Mouse (Mus musculus): ENCODE measurements at regions not wholly inside any gene's neighbourhood (a gene's known extent, or its start where the extent isn't known, plus 50 kb on each side); places are given as distances from the start of the nearest gene placed in this dataset.
"Not testable (repeated sequence)": the region's sequence is repeated elsewhere in the genome, so short reads cannot be mapped to it uniquely, and the experiment has no call there.

DNA sequence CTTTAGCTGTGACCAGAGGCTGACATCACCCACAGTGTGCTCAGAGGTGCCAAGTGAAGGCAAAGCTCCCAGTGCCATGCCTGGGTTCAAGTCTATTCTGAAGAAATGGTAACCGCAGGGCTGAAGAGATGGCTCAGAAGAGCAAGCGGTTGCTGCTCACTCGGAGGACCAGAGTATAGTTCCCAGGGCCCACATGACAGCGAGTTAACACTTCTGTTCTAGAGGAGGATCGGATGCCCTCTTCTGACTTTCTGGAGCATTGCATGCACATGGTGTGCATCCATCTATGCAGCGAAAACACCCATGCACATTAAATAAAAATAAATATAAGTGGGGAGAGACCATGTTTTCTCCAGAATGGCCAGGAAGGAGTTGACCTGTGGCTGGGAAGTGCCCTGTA is 209.5 kb downstream of the Sorl1 start:
- no peak for DNase-seq (ENCODE audit: low spot score in 2 of 2)

DNA sequence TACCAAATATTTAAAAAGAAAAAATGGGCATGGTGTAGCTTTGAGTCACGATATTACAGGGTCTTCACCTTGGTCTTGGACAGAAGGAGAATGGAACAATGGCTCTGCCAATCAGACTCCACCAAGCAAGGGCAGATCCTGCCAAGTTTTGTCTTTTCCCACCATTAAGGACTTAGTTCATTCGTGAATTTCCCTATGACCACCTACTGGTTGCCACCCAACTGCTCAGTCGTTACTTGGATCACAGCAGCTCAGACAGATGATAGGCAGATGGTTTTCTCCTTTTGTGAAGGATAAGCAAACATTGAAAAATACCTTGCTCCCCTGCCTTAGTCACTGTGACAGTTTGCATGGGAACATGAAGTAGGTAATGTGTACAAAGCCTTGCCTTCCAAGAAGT is 210.2 kb downstream of the Sorl1 start:
- DNase-seq (ENCODE audit: low spot score in 2 of 2): no peak

- DNase-seq (ENCODE audit: low spot score in 2 of 2): no peak
Observed at GRCm38 (mm10) chr9:41912482-41912881, 211.6 kb downstream of the Sorl1 start.

GRCm38 (mm10) chr9:41900606-41900974 is 223.5 kb downstream of the Sorl1 start:
- no peak for DNase-seq (ENCODE audit: low spot score in 2 of 2)

DNA sequence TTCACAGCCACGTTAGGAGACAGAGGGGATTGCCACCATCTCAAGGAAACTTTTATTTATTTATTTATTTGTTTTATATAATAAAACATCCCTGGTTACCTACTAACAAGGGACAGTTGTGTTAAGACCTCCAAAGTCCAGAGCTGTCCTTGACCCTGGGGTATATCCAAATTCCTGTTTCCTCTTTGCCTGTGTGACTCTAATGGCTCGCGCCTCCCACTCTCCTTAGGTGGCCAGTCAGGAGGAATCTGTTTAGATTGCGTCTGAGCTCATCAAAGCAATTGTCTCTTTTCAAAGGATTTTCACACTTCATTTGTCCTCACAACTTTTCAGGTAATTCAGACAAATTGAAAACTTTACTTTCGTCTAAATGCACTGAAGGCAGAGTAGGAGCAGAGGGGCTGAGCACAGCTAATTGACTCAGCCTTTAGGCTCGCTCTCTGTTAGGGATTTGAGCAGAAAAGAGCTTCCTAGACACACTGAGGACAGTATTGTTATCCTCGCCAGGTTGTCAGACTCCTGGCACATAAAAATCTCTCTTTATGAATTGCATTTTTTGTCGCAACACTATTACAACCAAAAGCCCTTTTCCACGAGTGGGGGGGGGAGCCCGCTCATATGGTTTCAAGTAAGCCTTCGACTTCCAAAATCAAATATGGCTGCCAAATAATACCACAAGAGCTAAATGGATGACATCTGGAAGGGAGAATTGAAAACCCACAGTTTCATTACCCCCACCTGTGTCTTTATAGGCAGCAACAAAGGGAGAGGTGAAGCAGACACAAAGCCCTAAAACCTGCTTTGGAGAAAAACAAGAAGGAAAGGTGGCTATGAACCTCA is 224.1 kb downstream of the Sorl1 start:
- DNase-seq (ENCODE audit: low spot score in 2 of 2): no peak

DNA sequence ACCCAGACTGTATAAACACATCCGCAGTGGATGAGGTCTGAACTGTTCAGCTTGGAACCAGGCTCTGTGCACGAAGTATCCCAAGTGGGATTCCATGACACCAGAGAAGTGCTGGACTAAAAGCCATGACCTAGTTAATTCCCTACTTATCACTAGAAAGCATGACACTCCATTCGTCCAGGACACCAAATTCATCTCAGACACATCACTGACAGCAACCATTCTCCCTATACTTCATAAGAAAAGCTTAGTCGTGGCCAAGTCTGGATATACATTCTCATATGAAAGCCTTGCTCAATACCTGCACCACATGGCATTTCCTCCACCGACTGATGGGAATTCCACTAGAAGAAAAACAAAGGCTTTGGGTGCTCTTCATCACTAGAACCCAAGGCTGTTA is 229.0 kb downstream of the Sorl1 start:
- no peak for DNase-seq (ENCODE audit: low spot score in 2 of 2)

DNA sequence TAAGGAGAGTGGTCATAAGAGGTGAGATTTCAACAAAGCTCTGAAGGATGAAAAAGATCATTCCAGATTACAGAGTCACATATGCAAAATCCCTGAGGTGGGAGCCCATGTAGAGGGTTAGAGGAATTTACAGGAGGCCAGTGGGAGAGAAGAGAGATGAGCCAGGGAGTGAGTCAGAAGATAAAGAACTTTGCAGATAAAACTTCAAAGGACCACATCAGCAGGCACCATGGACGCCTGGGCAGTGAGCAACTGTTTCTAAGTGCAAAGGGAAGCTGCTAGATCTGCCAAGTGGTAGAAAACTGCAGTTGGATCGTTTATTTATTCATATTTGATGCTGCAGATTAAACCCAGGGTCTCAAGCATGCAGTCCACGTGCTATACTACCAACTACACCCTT is 231.3 kb downstream of the Sorl1 start:
- DNase-seq (ENCODE audit: low spot score in 2 of 2): no peak

- DNase-seq (ENCODE audit: low spot score in 2 of 2): no peak
Observed at GRCm38 (mm10) chr9:41891206-41891605, 232.9 kb downstream of the Sorl1 start.

GRCm38 (mm10) chr9:41890273-41891141 is 233.6 kb downstream of the Sorl1 start:
- DNase-seq (ENCODE audit: low spot score in 2 of 2): no peak

DNA sequence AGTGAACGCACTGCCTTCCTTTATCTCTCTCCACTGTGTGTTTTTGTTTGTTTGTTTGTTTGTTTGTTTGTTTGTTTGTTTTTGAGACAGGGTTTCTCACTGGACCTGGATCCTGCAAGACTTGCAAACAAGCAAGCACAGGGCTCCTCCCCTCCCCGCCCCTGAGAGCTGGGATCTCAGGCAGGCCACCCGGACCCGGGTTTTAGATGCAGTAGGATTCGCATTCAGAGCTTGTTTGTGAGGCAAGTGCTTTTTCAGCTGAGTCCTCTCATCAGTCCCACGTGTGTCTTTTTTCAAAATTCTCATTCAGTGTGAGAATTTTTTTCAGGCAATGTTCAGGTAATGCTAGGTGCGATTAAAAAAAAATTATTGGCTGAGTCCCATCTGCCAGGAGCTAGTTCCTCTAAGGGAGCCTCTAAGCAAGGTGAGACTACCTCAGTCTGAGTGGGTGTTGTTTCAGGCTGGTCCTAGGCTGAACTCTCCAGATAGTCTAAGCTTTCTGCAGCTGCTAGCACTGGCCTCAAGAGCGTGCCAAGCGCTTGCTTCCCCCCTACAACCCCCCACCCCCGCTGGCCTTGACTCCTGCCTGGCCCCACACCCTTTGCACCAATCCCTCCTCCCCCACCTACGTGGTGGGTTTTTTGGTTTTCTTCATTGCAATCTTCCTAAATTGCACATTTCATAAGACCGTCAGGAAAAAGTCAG is 234.4 kb downstream of the Sorl1 start:
- DNase-seq (ENCODE audit: low spot score in 2 of 2): no peak

DNA sequence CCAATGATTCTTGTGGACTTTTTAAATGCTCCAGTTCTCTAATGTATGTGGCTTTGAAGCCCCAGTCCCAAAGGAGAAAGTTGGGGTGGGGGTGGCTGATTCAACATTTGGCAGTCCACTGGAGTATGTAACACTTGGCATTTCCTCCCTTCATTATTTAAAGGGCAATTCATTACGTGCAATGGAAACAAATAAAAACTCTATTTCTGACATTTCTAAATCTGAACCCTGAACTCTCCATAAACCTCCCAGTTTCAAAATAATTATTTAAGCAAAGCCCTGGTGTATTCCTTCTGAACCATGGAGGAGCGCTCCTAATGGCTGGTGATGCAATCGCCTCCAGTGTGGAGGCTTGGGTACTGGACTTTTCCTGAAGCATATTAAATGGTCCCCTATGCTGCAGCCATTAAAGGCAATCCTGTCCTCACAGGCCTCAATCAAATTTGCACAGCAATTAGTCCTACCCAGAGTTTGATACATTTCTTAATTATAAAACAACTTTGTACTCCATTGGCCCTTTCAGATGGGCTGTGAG is 235.4 kb downstream of the Sorl1 start:
- no peak for DNase-seq (ENCODE audit: low spot score in 2 of 2)

- not testable (repeated sequence) for DNase-seq (ENCODE audit: low spot score in 2 of 2)
Observed at GRCm38 (mm10) chr9:41886456-41886855, 237.6 kb downstream of the Sorl1 start.

DNA sequence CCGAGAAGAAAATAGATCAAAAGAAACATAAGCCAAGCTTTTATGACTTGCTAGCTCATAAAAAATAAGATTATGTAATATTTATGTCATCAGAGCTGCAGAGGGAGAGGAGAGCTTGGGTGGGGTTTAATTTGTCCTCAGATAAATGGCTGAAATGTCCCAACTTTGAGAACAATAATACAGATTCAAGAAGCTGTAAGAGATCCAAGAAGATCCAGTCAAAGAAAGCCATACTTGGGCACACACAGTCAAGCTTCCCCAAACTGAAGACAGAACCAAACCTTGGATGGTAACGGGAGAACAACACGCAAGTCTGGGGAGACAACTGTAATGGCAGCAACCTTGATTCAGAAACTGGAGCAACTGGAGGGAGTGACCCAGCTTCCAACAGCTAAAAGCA is 243.6 kb downstream of the Sorl1 start:
- DNase-seq (ENCODE audit: low spot score in 2 of 2): no peak

DNA sequence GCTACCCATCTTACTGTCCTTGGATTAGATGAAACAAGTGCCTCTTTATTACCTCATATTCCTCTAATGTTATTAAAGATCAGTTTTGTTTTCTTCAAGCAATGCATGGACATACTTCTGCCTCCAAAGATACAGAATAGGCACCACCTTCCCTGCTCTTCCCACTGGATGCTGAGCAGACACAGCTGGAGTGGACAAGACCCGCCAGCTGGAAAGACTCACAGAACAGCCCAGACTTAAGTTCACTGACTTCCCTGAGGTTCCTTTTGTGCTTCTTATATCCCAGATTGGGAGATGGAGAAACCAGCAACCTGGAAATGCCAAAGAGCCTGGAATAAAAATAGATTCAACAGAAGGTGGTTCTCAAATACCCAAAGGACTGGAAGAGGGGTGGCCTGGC is 245.0 kb downstream of the Sorl1 start:
- no peak for DNase-seq (ENCODE audit: low spot score in 2 of 2)

DNA sequence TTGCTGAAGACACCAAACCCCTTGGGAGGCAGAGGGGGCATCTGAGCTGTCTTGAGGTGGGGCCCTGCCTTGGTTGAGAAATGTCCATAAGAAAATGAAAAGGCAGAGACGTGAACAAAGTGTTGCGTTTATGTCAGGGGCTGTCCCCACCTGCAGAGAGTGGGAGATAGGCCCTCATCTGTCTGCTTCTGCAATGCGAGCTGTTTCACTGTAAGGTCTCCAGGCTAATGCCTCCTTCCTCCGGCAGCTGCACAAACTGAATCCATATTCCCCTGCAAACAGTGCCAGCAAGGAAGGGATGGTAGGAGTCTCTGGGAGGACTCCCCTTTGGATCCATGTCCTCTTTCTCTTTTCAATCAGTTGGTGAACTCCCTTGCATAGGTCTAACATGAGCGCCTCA is 263.0 kb downstream of the Sorl1 start:
- DNase-seq (ENCODE audit: low spot score in 2 of 2): no peak

DNA sequence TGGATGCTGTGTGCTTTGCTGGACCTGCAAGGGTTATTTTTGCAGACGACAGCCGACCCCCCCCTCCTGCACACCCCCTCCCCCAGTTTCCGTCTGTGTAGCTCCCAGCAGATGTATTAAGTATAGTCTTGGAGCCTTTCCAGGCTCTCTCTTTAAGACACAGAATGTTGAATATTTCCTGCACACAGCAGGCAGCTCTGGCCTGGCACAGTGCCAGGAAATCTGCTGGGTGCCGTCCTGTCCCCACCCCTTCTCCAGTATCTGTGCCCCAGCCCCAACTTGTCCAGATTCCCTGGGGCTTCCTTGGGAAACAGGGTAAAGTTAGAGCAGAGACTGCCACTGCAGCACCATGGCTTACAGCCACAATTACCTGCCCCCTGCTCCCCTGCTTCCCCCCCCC is 263.4 kb downstream of the Sorl1 start:
- peak in 1 of 2 experiments; percentile 4 for DNase-seq (ENCODE audit: low spot score in 2 of 2)

DNA sequence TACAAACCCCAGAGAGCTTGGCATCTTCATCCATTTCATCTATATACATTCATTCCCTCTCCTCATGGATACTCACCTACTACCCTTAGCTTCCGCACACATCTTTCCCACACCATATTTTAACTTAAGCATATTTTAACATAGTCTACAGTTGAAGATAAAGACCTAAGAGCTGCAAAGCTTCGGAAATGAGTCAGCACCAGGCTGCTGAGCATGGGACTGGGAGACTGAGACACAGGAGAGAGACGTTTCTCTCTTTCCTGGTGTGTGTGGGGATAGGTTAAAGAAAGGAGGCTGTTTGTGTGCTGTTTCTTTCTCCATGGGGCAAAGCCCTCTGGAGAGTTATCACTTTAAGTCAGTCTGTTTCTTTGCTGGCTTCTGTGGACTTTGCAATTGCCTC is 264.3 kb downstream of the Sorl1 start:
- no peak for DNase-seq (ENCODE audit: low spot score in 2 of 2)

DNA sequence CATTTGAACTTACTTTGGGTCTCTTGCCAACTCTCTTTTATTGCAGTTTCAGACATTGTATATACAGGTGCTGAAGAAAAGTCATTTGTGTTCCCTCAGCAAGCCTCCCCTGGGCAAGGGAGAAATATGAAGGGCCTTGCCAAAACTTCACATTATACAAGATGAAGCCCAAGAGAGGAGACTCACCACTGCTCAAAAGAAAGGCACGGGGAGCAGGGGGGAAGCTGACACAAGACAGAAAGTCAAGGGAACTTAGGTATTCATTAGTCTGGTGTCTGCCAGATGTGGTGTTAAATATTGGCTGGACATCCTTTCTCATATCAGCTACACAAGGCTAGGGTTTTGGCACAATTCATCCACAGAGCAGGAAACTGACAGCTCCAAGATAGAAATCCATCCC is 272.0 kb downstream of the Sorl1 start:
- no peak for DNase-seq (ENCODE audit: low spot score in 2 of 2)

DNA sequence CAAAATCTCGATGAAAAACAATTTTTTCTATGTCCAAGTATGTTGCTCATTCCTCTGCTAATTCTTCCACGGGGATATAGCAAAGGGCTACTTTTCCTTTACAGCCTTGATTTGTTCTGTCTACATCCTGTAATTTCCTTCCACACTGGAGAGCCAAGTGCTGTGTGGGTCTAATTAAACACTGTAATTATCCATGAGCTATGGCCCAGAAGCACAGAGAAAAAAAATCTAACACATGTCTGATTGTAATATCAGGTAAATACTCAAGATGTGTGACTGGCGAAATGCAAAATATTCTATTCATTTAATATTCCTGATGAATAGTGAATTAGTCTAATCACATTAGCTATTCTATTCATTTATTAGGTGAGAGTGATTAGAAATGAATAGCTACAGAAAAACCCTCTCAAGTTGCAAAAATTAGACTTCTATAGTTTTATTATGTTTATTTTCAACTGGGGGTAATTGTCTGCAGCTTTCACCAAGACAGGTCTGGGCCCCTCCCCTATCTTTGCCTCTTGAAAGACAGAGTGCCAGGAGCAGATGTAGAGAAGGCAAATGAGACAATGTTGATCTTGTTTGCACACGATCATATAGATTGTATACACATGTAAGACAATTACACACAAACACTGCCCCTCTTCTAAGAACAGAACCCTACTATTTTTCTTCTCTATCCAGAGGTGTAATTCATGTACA is 274.3 kb downstream of the Sorl1 start:
- DNase-seq (ENCODE audit: low spot score in 2 of 2): no peak

GRCm38 (mm10) chr9:41844616-41845015 is 279.5 kb downstream of the Sorl1 start:
- no peak for DNase-seq (ENCODE audit: low spot score in 2 of 2)
